Mouse (Mus musculus) brain, embryonic 18.5 days (tissue): Measurements from ENCODE around the gene Abca12.

Source experiments
- DNase-seq: peaks from one replicate; pipeline ENCODE4 v3.0.0-alpha.2; 2012; ENCODE audit warnings: low read depth, low spot score

The Abca12 gene

GRCm38 (mm10) chr1:71414810-71415209 is at the start of gene Abca12:
Gene Abca12 (minus strand): TSS chr1:71414910.
- no peak for DNase-seq

- no peak for DNase-seq
Observed at GRCm38 (mm10) chr1:71457961-71458360, 43.3 kb upstream of the Abca12 start.

DNA sequence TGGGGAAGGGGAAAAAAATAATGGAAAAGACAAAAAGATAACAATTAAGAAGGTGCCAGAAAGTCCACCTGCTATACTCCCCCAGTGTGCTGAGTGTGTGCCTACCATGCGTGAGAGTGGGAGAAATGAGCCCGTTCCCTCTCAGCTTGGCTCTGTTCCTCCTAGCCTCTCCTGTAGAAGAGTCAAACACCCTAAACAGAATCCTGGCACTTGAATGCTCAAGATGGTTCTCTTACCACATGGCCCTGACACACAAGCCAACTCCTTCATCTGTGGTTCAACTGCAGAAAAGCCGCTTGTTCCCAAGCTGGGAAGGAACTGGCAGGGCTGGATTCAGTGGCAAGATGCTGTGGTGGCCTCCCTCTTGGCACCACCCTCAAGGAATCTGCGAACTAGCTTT is 32.7 kb upstream of the Abca12 start:
- DNase-seq: peak; percentile 18

GRCm38 (mm10) chr1:71421741-71422333 is 7.1 kb upstream of the Abca12 start:
- DNase-seq: no peak

GRCm38 (mm10) chr1:71418467-71418866 is 3.8 kb upstream of the Abca12 start:
- DNase-seq: peak; percentile 18

GRCm38 (mm10) chr1:71417951-71418350 is 3.2 kb upstream of the Abca12 start:
- DNase-seq: no peak

- DNase-seq: no peak
Observed at GRCm38 (mm10) chr1:71414084-71414483, 626 bp downstream of the Abca12 start.

DNA sequence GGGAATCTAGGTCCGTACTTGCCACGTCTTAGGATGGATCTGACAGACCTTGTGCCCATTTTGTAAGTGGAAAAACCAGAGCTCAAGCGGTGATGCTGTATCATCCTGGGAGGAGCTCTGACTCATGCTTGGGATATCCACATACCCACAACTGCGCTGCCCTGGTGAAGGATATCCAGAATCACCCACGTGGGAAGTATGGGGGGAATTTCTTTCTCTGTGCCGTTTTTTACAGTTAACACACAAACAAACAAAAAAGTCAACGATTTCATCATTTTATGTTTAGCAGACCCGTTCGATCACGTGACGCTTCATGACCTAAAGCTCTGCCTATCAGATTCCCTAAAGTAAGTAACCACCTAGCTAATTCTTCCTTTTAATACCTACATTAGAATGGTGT is 1.6 kb downstream of the Abca12 start:
- no peak for DNase-seq

- DNase-seq: no peak
Observed at GRCm38 (mm10) chr1:71407711-71408110, 7.0 kb downstream of the Abca12 start.

- no peak for DNase-seq
Observed at GRCm38 (mm10) chr1:71397635-71398034, 17.1 kb downstream of the Abca12 start.

- no peak for DNase-seq
Observed at GRCm38 (mm10) chr1:71396105-71396504, 18.6 kb downstream of the Abca12 start.

- no peak for DNase-seq
Observed at GRCm38 (mm10) chr1:71394177-71394576, 20.5 kb downstream of the Abca12 start.

GRCm38 (mm10) chr1:71393489-71393888 is 21.2 kb downstream of the Abca12 start:
- DNase-seq: no peak

DNA sequence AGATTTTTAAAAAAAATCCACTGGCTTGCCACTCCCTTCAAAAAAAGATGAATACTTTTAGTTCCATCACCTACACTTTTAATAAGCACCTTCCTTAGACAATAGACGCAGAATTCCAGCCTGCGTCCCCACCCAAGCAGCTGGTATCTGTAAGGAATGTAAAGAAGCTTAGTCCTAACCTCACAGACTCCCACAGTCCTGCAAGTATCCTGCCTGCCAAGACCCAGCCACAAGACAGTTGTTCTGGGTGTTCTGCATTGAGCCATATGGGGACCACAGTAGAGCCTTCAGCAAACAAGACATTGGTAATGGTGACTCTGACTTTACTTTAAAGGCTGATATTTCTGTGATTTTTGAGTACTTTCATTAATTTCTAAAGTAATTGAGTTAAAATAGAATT is 22.2 kb downstream of the Abca12 start:
- no peak for DNase-seq

- DNase-seq: no peak
Observed at GRCm38 (mm10) chr1:71386593-71386992, 28.1 kb downstream of the Abca12 start.

- no peak for DNase-seq
Observed at GRCm38 (mm10) chr1:71384098-71384497, 30.6 kb downstream of the Abca12 start.

- DNase-seq: no peak
Observed at GRCm38 (mm10) chr1:71373090-71373489, 41.6 kb downstream of the Abca12 start.

GRCm38 (mm10) chr1:71370266-71370665 is 44.4 kb downstream of the Abca12 start:
- DNase-seq: no peak

DNA sequence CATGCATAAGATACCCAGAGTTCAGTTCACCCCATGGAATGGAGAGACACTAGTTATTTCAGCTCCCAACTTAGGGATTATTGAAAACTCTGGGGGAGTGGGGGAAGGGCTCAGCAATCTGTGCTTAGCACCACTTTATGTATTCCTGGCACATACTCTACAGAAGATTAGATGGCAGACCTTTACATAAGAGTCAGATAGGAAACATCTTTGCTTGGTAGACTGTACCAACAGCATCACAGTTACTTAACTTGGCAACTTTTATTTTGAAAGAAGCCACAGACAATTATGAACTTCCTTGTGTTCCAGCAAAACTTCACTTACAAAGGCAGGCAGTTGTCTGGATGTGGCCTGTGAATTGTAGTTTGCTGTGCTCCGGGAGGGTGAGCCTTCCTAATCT is 46.9 kb downstream of the Abca12 start:
- no peak for DNase-seq

DNA sequence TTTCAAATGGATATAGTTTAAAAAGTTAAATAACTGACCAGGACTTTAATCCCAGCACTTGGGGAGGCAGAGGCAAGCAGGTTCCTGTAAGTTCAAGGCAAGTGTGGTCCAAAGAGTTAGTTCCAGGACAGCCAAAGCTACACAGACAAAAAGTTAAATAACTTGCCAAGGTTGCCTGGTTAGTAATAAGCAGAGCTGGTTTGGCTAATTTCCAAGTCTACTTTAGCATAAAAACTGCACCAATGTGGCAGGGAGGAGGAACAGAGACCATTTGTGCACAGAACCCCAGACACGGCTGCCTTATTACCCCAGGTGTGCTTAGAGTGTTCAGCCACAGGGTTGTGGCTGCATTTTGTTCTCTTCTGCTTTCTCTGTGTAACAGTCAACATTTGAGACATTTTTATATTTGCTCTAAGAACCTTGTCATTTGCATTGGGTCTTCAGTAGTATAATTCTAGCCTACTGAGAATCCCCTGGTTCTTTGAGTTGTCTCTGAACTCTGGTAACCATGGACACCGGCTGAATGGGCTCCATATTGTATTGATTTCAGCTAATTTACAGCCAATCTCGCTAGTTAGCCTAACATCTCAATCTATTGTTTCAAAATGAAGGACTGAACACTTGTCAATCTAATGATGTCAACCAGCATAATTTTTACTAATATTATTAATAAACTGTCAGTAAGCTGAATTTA is 71.7 kb downstream of the Abca12 start:
- DNase-seq: no peak

- DNase-seq: no peak
Observed at GRCm38 (mm10) chr1:71342261-71342594, 72.5 kb downstream of the Abca12 start.

DNA sequence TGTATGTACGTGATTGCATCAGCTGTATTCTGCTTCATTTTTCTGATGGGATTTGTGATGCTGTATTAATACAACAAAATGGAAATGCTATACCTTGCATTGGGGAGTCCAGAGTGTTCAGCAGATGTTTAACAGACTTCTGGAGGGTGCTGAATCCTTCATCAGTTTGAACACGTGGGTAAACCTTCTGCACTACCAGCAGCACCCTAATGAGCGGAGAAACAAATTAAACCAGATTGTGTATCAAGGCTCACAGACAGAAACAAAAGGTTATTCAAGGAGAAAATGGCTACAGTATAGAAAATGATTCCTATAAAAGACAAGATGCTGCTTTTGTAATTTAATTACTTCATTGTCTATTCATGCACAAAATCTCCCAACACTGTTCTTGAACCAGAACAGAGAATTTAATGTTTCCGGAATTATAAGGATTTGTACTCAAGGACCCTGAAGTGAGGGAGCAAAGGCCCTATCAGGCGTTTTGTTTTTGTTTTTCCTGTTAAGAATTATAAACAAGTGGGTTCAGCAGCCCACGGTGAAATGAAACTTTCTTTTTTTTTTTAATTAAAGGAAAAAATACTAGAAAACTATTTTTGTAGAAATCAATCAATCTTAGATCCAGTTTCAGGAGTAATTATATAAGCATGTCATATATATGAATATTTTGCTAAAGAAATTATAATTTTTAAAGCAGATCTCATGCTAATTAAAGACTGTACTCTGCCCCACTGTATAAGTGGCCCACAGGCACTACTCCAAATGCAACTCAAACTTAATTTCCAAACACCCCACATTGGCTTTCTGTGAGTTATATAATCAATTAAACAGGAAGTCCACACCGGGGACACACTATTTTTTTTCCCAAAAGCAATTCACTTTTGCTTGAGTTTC is 73.1 kb downstream of the Abca12 start:
- no peak for DNase-seq
